Mouse (Mus musculus) Muller cell, postnatal 12 days (primary cell): ENCODE data around the gene I0C0044D17Rik.

Source experiments
- DNase-seq: peaks from one replicate; pipeline ENCODE4 v3.0.0-alpha.2; 2015; ENCODE audit errors: inconsistent ontology term

Gene I0C0044D17Rik

DNA sequence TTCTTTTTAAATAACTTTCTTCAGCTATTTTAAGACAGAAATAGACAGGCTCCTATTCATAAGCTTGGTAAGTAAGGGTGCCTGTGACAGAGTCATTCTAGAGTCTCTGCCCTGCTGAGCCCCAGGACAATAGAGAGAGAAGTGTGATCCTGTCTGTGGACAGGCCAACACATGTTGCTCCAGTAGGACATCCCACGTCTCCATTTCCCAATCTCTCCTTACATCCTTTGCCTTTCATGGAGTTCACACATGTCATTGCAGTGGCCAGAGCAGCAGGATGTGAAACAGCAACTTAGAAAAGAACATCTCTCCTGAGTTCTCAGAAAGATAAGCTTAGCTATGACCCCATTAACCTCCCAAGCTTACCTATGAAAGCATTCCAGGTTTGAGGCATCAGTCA is 8.1 kb upstream of the I0C0044D17Rik start:
- DNase-seq: no peak

DNA sequence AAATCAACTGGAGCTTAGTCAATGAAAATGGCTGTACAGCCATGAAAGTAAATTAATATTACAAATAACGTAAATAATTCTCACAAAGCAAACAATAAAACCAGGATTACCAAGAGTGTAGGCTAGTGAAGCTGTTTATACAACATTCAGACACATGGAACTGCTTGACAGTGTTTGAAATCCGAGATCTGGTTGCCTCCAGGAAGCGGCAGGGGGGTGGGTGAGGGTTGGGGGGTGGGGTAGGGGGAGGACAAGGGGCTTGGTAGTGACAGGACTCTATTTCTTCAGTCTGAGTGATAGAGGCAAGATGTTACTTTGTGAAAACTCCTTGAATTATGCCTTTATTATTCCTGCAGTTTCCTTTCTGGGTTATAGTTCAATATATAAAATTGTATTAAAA is 3.1 kb upstream of the I0C0044D17Rik start:
- DNase-seq: no peak

DNA sequence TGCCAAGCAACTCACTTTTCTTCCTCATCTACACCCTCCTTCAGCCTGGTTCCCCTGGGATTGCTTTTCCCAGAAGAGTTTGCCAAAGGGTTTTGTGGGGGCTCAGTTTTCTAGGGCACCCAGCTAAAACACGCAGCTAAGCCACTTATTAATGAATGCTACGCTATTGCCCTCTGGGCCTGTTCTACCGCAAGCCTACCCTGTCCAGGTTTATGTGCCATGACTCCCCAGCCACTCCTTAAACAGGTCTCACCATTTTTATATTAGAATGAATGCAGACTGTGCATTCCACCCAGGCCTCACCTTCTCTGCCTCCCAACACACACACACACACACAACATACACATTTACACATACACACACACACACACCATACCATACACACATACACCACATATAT is 593 bp downstream of the I0C0044D17Rik start:
- no peak for DNase-seq

DNA sequence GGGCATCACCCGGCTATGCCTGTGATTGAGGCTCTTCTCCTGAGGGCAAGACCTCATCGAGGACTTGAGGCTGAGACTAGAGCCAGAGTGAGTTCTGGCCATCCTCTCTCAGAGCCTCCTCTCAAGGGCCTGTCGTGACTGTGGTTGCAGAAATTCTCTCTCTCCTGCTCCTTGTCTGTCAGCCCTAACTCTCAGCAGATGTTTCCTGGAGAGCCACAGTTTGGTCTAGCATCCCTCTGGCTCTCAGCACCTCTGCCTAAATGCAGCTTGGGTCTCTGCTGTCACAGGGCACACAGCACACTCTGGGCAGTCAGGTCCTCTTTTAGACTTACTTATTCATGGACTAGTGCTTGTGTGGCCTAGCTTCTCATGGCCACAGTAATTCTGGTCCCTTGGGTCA is 1.2 kb downstream of the I0C0044D17Rik start:
- DNase-seq: no peak

DNA sequence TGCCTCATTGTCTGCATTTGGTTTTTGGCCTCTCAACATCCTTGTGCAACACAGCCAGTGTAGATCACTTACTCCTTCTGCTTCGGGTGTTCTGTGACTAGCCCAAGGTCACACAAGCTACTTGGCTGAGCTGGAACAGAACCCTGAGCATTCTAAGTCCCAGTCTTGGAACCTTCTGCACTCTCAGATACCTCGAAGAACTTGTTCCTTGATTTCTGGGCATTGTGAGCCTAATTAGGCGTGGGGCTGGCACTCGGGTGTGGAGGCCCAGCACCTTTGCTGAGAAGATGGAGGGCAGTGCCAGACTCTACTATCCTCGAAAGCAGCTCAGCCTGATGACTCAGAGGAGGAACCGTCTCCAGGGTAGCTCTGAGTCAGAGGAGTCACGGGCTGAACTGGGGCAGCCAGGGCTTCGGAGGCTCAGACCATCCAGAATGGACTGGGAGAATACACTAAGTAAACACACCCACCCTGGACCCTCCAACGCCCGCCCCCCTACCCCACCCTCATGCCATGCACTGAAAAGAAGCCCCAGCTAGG is 4.4 kb downstream of the I0C0044D17Rik start:
- DNase-seq: peak; percentile 53

DNA sequence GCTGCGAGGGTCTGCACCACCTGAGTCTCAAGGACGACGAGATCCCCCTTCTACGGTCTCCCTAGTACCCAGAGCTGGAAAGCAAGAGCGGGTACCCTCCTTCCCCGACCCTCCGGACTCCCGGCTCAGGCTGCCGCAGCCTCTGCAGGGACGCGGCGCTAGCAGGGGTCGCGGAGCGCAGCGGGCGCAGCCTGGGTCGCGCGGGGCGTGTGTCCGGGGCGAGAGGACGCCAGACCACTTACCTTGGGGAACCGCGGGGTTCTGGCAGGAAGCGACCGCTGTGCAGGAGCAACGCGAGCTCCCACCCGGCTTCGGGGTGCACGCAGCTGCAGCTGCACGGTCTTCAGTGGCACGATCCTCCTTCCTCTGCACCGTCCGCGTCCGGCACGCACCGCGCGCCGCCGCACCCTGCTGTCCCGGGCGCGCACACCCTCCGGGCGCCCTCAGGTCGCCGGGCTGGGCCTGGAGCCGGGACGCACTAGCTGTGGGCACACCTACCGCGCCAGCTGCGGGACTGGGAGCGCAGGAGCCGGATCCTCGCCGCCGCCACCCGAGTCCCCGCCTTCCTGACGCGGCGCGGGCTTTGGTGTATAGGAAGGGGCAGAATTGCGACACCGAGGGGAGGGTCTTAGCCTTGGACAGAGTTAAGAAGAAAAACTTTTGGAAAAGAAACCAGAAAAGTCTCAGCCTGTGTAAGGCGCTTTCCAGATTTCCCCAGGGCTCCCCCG is 6.3 kb downstream of the I0C0044D17Rik start, which contains the start of gene Kank4:
Gene Kank4 (minus strand): TSS at position 354 of the 728 bp plus-strand sequence.
- DNase-seq: peak; percentile 64

DNA sequence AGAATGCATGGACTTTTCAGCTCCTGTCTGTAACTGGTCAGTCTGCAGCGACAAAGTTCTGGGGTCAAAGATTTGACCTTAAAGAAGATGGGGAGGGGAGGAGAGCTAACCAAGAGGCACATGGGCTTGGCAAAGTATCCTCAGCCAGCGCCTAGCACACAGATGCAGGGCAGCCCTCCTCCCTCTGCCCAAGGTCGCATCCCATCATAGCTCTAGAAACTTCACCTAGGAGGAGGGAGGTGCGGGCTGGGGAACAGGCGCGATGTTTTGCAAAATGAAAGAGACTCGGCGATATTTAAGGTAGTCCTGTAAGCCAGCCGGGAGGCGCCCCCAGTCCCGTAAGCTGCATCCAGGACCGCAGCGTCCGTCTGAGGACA is 6.8 kb downstream of the I0C0044D17Rik start:
- no peak for DNase-seq

DNA sequence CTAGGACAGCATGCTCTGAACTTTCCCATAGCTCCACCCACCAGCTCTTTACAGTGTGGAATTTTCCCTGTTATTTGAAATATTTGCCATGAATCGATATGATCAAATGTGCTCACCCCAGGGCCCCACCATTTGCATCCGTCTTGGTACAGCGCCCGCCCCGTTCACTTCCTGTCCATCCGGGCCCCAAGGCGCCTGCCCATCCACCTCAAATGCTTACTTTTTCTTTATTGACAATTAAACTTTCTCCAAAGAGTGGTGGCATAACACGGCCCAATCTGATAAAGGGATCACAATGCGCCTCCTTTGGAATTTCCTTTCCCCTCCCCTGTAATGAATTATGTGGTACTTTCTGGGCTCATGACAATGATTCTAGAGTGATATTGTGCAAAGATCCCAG is 17.3 kb downstream of the I0C0044D17Rik start:
- DNase-seq: no peak

DNA sequence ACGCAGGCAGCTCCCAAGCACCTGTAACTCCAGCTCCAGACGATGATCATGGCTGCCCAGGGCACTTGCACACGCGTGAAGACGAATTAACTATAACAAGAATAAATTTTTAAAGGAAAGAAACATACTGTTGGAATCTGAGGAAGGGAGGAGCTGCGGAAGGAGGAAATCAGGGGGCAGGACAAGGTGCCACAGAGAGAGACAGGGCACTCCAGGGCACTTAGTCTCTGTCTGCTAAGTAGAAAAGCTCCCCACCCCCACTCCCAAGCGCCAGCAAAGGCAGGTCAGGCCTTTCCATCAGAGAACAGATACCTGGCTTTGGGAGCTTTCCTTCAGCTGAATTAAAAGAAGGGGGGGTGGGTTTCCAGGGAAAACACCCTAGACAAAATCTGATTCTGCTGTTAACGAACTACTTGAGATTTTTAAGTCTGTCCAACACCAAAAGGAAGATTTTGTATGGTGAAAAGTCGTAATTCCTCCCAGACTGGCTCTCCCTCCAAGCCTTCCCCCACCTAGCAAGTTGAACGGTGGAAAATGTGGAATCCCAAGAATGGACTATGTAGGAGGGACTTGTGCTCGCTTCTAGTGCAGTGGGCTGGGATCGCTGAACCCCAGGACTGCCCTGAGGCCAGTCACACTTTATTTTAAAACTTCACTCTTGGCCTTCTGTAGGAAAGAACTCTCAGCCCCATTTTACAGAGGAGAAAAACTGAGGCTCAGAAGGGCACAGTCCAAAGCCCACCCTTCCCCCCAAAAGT is 18.2 kb downstream of the I0C0044D17Rik start:
- DNase-seq: peak; percentile 14

DNA sequence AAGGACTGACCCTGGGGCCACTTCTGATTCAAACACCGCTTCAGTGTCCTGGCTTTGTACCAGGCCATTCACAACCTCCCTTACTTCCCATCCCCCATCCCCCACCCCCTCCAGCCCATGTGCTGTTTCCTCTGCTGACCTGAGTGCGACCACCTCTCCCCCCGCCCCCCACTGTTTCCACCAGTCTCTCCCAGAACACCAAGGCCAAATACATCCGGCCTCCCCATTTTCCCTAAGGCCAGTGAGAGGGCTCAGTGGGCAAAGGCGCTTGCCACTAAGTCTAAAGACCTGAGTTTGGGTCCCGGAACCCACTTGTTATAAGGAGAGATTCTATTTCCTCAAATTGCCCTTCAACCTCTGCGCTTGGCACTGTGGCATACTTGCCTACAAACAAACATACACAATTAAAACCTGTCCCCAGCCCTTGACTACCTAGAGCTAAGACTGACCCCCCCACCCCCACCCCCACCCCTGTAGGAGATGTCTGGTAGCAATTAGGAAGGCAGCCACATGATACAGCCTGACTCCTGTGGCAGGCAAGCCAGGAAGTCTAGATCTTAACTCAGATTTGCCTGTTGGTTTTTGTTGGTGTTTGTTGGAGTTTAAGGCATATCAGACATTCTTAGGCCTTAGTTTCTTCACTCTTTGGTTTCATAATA is 19.0 kb downstream of the I0C0044D17Rik start:
- DNase-seq: no peak

DNA sequence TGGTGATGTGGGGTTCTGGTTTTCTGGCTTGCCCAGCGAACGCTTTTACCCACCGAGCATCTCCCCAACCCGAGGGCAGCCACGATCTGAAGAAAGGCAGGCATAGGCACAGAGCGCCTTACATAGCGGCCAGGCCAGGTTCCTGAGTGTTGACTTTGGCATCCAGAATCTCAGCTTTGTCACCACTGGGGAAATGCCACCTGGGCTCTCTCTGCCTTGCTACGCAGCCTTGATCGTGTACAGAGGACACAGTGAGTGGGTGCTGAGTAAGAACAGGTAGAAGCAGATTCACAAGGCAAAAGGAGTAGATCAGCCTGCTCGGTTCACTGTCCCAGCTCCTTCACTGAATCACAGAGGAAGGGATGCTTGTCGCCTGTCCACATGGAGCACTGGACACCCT is 21.9 kb downstream of the I0C0044D17Rik start:
- DNase-seq: no peak

DNA sequence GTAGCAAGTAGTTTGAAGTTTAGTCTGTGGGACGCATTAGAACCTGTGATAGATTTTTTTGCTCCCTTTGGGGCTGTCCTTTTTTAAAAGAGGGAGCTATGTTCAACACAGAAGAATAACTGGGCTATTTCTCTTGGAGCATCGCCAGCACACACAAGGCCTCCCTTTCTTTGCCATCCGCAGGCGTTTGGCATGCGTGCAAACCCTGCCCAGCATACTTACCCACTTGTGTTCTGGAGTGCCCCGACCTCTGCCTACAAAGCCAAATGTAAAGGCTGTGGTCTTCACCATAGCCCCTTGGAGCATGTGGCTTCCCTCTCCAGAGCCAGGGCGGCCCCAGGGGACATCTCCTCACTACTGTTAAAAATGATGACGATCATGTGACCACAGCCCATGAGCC is 22.8 kb downstream of the I0C0044D17Rik start:
- peak; percentile 51 for DNase-seq

DNA sequence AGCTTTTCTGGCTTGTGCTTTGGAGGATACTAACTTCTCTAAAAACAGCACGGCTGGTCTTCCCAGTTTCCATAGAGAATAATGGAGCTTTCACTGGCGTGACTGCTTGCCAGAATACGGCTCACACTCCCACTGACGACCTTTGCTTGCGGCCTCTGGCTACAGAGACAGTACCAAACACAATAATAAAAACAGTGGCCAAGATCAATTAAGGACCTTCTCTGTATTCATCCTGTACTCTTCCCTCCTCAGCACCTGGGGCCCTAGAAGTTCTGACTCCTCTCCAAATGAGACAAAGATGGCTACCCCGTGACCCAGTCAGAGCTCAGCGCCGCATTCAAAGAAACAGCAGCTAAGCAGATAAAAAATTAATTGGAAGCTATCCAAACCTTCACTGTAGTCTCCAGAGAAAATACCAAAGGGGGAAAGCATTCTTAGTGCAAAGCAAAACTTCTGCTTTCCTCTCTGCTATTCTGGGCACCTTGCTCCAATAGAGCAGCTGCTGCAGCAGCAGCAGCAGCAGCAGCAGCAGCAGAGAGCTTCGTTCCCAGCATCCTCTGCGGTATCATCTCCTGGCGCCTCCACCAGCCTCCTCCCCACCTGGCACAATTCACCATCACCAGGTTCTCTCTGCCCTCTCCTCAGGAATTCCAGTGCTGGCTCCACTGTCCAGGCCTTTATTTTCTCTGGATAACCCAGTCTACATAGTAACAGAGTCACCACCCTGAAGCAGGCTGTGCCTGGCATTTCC is 26.9 kb downstream of the I0C0044D17Rik start:
- peak; percentile 77 for DNase-seq

DNA sequence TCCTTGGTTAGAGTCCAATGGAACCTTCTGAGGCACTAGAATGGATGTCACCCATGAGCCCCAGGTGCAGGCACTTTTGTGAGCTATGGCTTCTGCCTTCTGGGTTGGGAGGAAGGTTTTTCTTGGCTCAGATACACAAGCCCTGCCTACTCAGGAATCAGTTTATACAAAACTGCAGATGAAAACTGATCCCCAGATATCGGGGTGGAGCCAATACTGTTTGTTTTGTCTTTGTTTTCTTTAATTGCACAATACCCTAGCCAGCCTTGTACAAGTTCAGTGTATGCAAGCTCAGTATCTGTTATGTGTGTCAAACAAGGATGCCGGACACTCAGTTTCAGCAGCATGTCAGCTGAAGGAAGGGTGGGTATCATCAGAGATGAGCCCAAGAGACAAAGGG is 28.4 kb downstream of the I0C0044D17Rik start:
- DNase-seq: no peak

DNA sequence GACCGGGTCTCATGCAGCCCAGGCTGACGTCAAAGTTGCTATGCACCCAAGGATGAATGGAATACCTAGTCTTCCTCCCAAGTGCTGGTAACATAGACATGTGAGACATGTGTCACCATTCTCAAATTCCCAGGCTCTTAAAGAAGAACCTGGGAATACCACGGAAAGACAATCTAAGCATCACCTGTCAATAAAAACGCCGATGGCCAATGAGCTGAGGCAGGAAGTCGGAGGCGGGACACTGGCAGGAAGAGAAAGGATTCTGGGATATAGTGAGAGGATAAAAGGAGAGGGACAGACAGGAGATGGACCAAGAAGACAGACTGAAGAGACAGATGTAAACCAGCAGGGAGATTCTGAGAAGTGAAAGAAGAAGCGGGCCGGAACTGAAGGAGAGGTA is 30.2 kb downstream of the I0C0044D17Rik start:
- DNase-seq: no peak

DNA sequence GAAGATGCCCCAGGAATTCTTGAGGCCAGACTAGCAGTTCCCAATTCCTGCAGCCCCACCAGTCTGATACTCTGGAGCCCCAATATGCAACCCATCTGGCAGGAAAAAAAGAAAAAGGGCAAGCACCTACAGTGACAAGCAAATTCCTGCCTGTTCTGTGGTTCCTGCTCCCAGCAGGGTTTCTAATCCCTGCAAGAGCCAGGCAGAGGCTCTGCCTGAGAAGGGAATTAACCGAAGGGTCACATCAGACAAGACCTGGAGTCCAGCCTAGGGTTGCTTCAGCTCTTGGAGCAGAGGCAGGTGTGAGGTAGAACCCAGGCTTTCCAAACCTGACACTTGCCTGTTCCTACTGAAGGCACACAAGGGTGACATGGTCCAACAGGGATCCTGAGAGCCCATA is 32.9 kb downstream of the I0C0044D17Rik start:
- peak; percentile 27 for DNase-seq

DNA sequence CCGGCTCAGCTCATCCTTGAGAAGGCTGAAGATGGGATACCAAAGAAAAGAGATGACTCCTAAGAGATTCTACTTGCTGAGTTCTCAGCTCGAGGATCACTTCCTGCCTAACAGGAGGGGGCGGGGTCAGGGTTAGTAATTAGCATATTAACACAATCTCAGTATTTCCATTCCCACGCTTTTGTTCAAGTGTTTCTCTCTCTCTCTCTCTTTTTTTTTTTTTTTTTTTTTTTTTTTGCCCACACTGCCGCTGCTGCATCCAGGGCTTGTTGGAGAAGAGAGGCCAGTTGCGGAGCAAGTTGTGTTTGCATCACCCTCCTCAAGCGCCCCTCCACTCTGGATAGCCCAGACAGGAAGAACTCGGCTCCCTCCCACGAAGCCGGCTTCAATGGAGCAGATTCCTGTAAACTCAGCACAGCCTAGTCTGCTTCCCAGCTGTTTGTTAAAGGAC is 33.8 kb downstream of the I0C0044D17Rik start:
- peak; percentile 75 for DNase-seq

DNA sequence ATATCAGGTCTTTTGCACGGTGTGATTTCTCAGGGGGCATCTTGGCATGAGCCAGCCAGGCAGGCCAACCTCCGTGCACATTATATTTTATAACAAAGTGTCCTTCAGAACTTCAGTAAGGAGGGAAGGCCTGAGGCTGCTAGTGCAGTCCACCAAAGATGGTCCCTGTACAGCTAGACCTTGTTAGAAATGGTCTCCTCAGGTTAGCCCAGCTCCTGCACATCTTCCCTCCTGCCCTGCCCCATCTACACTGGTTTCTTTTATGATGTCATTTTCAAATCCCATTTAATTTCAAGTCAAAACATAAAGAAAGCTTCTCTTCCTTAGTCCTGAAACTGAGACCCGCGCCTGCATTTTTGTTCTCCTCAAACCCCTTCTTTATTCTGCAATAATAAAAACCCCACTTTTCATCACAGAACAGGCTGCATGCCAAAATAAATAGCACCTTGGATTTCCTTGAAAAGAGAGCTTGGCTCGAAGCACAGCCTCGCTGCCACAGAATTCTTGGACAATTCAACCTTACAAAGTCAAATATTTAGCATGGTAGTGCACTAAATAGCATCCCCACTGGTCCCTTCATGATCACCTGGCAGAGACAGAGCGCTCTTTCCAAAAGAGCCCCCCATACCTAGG is 34.4 kb downstream of the I0C0044D17Rik start:
- peak; percentile 35 for DNase-seq

DNA sequence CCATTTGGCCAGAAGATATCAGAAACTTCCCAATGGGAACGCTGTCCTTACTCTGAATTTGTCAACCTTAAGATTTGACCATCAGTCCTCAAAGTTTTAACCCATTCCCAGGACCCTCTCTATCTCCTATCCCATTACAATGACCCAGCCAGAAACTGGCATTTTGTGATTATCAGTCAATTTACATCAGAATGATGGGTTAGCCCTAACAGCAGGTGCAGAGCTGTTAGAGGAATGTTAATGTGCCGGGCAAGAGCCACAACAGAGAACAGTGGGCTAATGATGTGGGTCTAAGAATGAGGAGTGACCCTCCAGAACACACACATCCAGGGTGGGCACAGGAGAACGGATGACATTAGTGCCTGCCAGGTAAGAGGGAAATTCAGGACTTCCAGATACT is 37.4 kb downstream of the I0C0044D17Rik start:
- DNase-seq: no peak

DNA sequence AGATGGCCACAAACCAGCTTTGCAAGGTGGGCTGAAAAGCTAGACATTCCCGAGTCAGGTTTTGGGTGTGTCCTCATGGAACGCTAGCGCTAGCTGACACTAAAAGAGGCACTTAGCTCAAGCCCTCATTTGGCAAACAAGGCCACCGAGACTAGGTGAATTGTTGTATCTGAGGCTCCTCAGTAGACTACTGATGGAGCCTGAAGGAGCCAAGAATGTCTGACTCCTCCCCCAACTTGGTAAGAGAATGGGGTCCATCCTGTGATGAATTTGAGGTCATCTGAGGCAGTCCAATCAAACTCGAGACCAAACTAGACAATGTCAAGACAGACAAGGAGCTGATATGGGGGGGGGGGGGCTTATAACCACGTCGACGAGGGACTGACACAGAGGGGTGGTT is 37.8 kb downstream of the I0C0044D17Rik start:
- DNase-seq: no peak

DNA sequence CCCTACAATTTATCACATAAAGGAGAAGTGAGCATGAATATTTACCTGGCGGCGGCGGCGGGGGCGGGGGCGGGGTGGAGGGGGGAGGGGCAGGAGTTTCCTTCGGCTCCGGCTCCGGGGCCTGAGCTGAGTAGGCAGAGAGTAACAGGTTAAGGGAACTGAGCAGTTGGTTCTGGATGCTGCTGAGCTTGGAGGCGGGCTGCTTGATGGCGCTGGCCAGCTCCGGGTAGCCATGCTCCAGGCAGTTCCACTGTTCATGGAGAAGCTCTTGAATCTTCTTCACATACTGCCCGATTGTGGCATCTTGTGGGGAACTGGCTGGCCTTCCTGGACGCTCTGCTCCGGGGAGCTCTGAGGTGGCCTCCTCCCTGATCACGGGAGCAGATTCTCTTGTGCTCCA is 45.4 kb downstream of the I0C0044D17Rik start:
- DNase-seq: no peak
